Mouse (Mus musculus): Measurements from ENCODE around the gene Grin2a. TPM values are rescaled to one million over a fixed set of nuclear protein-coding genes. Genes with fewer than 3 reads are reported as not detected.

The Grin2a gene
- polyA plus RNA-seq, 1 experiment from 2014 or later: 0.34 TPM

- no peak overlapping the region for H3K27ac ChIP-seq (ENCODE audit: low read length)
- H3K4me3 ChIP-seq (ENCODE audit: low read length): no peak overlapping the region
- no peaks in the 10 kb centered on the region for H3K36me3 ChIP-seq (ENCODE audit: control insufficient read depth, insufficient read depth)
- 69% methylated on average over 8 of the region's 8 CpGs for WGBS
- no peak for ATAC-seq (replicated peaks; ENCODE audit: extremely low read depth, insufficient read depth, low FRiP score)
- H3K9me3 ChIP-seq (replicated peaks; ENCODE audit: control insufficient read depth, low read length): no peaks in the 10 kb centered on the region
- no peaks in the 10 kb centered on the region for H3K4me1 ChIP-seq (ENCODE audit: control insufficient read depth, insufficient read depth, low read length)
- H3K27me3 ChIP-seq (ENCODE audit: control insufficient read depth, insufficient read depth, low read length): no peaks in the 10 kb centered on the region
- no peak overlapping the region for H3K4me2 ChIP-seq (ENCODE audit: low read depth, low read length)
- H3K9ac ChIP-seq (ENCODE audit: low read length): no peak overlapping the region
These were observed 194.0 kb downstream of the Grin2a start for GRCm38 (mm10) chr16:9801338-9801737.

GRCm38 (mm10) chr16:9800221-9800620 lies 195.1 kb downstream of the Grin2a start:
- no peaks in the 10 kb centered on the region for H3K27me3 ChIP-seq (ENCODE audit: control insufficient read depth, insufficient read depth, low read length)
- WGBS: 27% methylated on average over 1 of the region's 1 CpGs
- H3K9ac ChIP-seq (ENCODE audit: low read length): no peak overlapping the region
- no peak overlapping the region for H3K4me3 ChIP-seq (ENCODE audit: low read length)
- no peak overlapping the region for H3K27ac ChIP-seq (ENCODE audit: low read length)
- ATAC-seq (replicated peaks; ENCODE audit: extremely low read depth, insufficient read depth, low FRiP score): no peak
- H3K36me3 ChIP-seq (ENCODE audit: control insufficient read depth, insufficient read depth): no peaks in the 10 kb centered on the region
- H3K9me3 ChIP-seq (replicated peaks; ENCODE audit: control insufficient read depth, low read length): no peaks in the 10 kb centered on the region
- no peak overlapping the region for H3K4me2 ChIP-seq (ENCODE audit: low read depth, low read length)
- no peaks in the 10 kb centered on the region for H3K4me1 ChIP-seq (ENCODE audit: control insufficient read depth, insufficient read depth, low read length)

DNA sequence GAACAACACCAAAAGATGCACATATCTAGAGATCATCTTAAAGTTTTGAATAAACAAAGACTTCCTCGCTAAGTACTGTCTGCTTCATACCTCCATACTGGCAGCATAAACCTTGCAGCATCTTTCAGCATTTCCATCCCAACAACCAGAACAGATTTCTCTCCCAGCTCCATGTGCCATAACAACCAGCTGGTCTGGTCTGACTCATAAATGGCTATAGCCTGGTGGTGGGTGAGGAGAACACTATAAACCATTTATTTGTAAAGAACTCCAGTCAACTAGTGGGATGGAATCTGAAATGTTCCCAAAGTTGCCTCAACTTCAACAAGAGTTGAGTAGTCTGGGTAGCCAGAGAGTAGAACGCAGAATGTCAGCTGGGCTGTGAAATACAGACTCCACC lies 202.4 kb downstream of the Grin2a start:
- H3K4me2 ChIP-seq (ENCODE audit: low read depth, low read length): no peak overlapping the region
- H3K9ac ChIP-seq (ENCODE audit: low read length): no peak overlapping the region
- no peaks in the 10 kb centered on the region for H3K4me1 ChIP-seq (ENCODE audit: control insufficient read depth, insufficient read depth, low read length)
- H3K27ac ChIP-seq (ENCODE audit: low read length): no peak overlapping the region
- no peak for ATAC-seq (replicated peaks; ENCODE audit: extremely low read depth, insufficient read depth, low FRiP score)
- 75% methylated on average over 2 of the region's 2 CpGs for WGBS
- no peaks in the 10 kb centered on the region for H3K27me3 ChIP-seq (ENCODE audit: control insufficient read depth, insufficient read depth, low read length)
- no peaks in the 10 kb centered on the region for H3K36me3 ChIP-seq (ENCODE audit: control insufficient read depth, insufficient read depth)
- H3K4me3 ChIP-seq (ENCODE audit: low read length): no peak overlapping the region
- no peaks in the 10 kb centered on the region for H3K9me3 ChIP-seq (replicated peaks; ENCODE audit: control insufficient read depth, low read length)

- Histone ChIP-seq H3K27me3 (ENCODE audit: control insufficient read depth, insufficient read depth, low read length) (no peaks in the 10 kb centered on the region), H3K9me3 (replicated peaks; ENCODE audit: control insufficient read depth, low read length) (no peaks in the 10 kb centered on the region), H3K4me3 (ENCODE audit: low read length) (no peak overlapping the region), H3K4me2 (ENCODE audit: low read depth, low read length) (no peak overlapping the region), H3K27ac (ENCODE audit: low read length) (no peak overlapping the region), H3K4me1 (ENCODE audit: control insufficient read depth, insufficient read depth, low read length) (no peaks in the 10 kb centered on the region), H3K9ac (ENCODE audit: low read length) (no peak overlapping the region), H3K36me3 (ENCODE audit: control insufficient read depth, insufficient read depth) (no peaks in the 10 kb centered on the region)
- WGBS: 30% methylated on average over 1 of the region's 1 CpGs
- ATAC-seq (replicated peaks; ENCODE audit: extremely low read depth, insufficient read depth, low FRiP score): no peak
These were observed 209.1 kb downstream of the Grin2a start for GRCm38 (mm10) chr16:9786261-9786660.

GRCm38 (mm10) chr16:9785821-9786220 lies 209.5 kb downstream of the Grin2a start:
- Histone ChIP-seq H3K4me1 (ENCODE audit: control insufficient read depth, insufficient read depth, low read length) (no peaks in the 10 kb centered on the region), H3K4me3 (ENCODE audit: low read length) (no peak overlapping the region), H3K27me3 (ENCODE audit: control insufficient read depth, insufficient read depth, low read length) (no peaks in the 10 kb centered on the region), H3K36me3 (ENCODE audit: control insufficient read depth, insufficient read depth) (no peaks in the 10 kb centered on the region), H3K9ac (ENCODE audit: low read length) (no peak overlapping the region), H3K4me2 (ENCODE audit: low read depth, low read length) (no peak overlapping the region), H3K9me3 (replicated peaks; ENCODE audit: control insufficient read depth, low read length) (no peaks in the 10 kb centered on the region), H3K27ac (ENCODE audit: low read length) (no peak overlapping the region)
- no peak for ATAC-seq (replicated peaks; ENCODE audit: extremely low read depth, insufficient read depth, low FRiP score)
- 74% methylated on average over 4 of the region's 4 CpGs for WGBS

DNA sequence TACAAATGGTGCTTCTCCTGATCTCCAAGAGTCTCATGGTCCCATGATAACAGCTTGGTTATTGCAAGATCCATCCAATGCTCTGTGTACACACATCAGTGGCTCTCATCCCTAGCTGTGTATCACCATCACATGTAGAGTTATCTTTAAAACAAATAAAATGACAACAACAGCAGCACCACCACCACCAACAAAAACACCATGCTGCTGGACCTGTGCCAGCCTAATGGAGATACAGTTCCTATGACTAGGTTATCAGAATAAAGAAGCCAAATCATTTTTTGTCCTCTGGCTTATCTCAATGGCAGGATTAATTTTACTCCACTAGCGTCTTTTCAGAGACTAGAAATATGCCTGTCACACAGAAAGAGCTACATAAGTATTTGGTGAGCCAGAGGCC lies 226.4 kb downstream of the Grin2a start:
- H3K27ac ChIP-seq (ENCODE audit: low read length): no peak overlapping the region
- H3K4me2 ChIP-seq (ENCODE audit: low read depth, low read length): no peak overlapping the region
- no peaks in the 10 kb centered on the region for H3K27me3 ChIP-seq (ENCODE audit: control insufficient read depth, insufficient read depth, low read length)
- H3K9ac ChIP-seq (ENCODE audit: low read length): no peak overlapping the region
- no peak for ATAC-seq (replicated peaks; ENCODE audit: extremely low read depth, insufficient read depth, low FRiP score)
- H3K9me3 ChIP-seq (replicated peaks; ENCODE audit: control insufficient read depth, low read length): no peaks in the 10 kb centered on the region
- 37% methylated on average over 1 of the region's 1 CpGs for WGBS
- no peaks in the 10 kb centered on the region for H3K4me1 ChIP-seq (ENCODE audit: control insufficient read depth, insufficient read depth, low read length)
- H3K36me3 ChIP-seq (ENCODE audit: control insufficient read depth, insufficient read depth): no peaks in the 10 kb centered on the region
- H3K4me3 ChIP-seq (ENCODE audit: low read length): no peak overlapping the region

DNA sequence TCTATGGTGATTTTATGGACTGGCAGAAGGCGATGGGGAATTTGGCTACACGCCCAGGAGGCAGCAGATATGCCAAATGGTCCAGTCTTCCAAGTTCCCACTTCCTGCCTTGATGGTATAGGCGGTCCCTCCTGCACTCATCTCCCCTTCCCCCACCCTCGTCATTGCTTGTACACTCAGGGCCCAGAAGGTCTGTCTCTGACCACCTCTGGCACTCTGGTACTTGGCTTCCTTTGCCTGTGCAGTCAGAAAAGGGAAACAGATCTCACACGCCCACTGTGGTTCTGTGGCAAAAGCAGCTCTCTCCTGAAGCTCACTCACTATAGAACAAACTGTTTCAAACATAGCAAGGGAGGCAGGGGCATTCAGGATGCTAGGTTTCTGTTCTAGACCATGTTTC lies 227.0 kb downstream of the Grin2a start:
- ATAC-seq (replicated peaks; ENCODE audit: extremely low read depth, insufficient read depth, low FRiP score): no peak

DNA sequence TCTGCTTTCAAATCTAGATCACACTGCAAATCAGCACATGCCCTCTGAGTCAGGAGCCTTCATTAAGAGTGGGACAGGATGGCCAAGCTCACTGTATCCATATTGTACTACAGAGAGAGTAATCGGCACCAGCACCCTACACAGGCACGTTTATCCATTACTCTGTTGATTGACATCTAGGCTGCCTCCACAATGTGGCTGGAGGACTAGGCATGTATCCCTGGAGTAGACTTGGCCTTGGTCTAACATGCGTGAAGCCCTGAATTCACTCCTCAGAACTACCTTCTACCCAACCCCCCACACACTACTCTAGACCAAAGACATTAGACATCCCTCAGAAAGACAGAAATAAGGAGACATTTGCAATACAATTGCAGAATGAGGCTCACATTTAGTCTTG lies 227.4 kb downstream of the Grin2a start:
- no peak overlapping the region for H3K4me3 ChIP-seq (ENCODE audit: low read length)
- 86% methylated on average over 3 of the region's 3 CpGs for WGBS
- no peaks in the 10 kb centered on the region for H3K9me3 ChIP-seq (replicated peaks; ENCODE audit: control insufficient read depth, low read length)
- H3K4me2 ChIP-seq (ENCODE audit: low read depth, low read length): no peak overlapping the region
- H3K27me3 ChIP-seq (ENCODE audit: control insufficient read depth, insufficient read depth, low read length): no peaks in the 10 kb centered on the region
- no peak overlapping the region for H3K9ac ChIP-seq (ENCODE audit: low read length)
- ATAC-seq (replicated peaks; ENCODE audit: extremely low read depth, insufficient read depth, low FRiP score): no peak
- no peaks in the 10 kb centered on the region for H3K36me3 ChIP-seq (ENCODE audit: control insufficient read depth, insufficient read depth)
- no peak overlapping the region for H3K27ac ChIP-seq (ENCODE audit: low read length)
- no peaks in the 10 kb centered on the region for H3K4me1 ChIP-seq (ENCODE audit: control insufficient read depth, insufficient read depth, low read length)

More for the DNA sequence above, 227.0 kb downstream of the Grin2a start:
- H3K36me3 ChIP-seq (ENCODE audit: control insufficient read depth, insufficient read depth): no peaks in the 10 kb centered on the region
- H3K9me3 ChIP-seq (replicated peaks; ENCODE audit: control insufficient read depth, low read length): no peaks in the 10 kb centered on the region
- no peak overlapping the region for H3K4me3 ChIP-seq (ENCODE audit: low read length)
- no peak overlapping the region for H3K9ac ChIP-seq (ENCODE audit: low read length)
- H3K27me3 ChIP-seq (ENCODE audit: control insufficient read depth, insufficient read depth, low read length): no peaks in the 10 kb centered on the region
- H3K4me2 ChIP-seq (ENCODE audit: low read depth, low read length): no peak overlapping the region
- H3K27ac ChIP-seq (ENCODE audit: low read length): no peak overlapping the region
- WGBS: 53% methylated on average over 5 of the region's 5 CpGs
- no peaks in the 10 kb centered on the region for H3K4me1 ChIP-seq (ENCODE audit: control insufficient read depth, insufficient read depth, low read length)

- H3K27me3 ChIP-seq (ENCODE audit: control insufficient read depth, insufficient read depth, low read length): no peaks in the 10 kb centered on the region
- no peak for ATAC-seq (replicated peaks; ENCODE audit: extremely low read depth, insufficient read depth, low FRiP score)
- H3K4me3 ChIP-seq (ENCODE audit: low read length): no peak overlapping the region
- 75% methylated on average over 2 of the region's 2 CpGs for WGBS
- H3K4me1 ChIP-seq (ENCODE audit: control insufficient read depth, insufficient read depth, low read length): no peaks in the 10 kb centered on the region
- H3K36me3 ChIP-seq (ENCODE audit: control insufficient read depth, insufficient read depth): no peaks in the 10 kb centered on the region
- no peak overlapping the region for H3K4me2 ChIP-seq (ENCODE audit: low read depth, low read length)
- H3K9me3 ChIP-seq (replicated peaks; ENCODE audit: control insufficient read depth, low read length): no peaks in the 10 kb centered on the region
- no peak overlapping the region for H3K27ac ChIP-seq (ENCODE audit: low read length)
- H3K9ac ChIP-seq (ENCODE audit: low read length): no peak overlapping the region
These were observed 231.3 kb downstream of the Grin2a start for GRCm38 (mm10) chr16:9764086-9764485.

GRCm38 (mm10) chr16:9760347-9760746 lies 235.0 kb downstream of the Grin2a start:
- no peak overlapping the region for H3K27ac ChIP-seq (ENCODE audit: low read length)
- no peak for ATAC-seq (replicated peaks; ENCODE audit: extremely low read depth, insufficient read depth, low FRiP score)

More at GRCm38 (mm10) chr16:9760347-9760746, 235.0 kb downstream of the Grin2a start:
- 75% methylated on average over 2 of the region's 2 CpGs for WGBS
- Histone ChIP-seq H3K9ac (ENCODE audit: low read length) (no peak overlapping the region), H3K4me1 (ENCODE audit: control insufficient read depth, insufficient read depth, low read length) (no peaks in the 10 kb centered on the region), H3K4me2 (ENCODE audit: low read depth, low read length) (no peak overlapping the region), H3K27me3 (ENCODE audit: control insufficient read depth, insufficient read depth, low read length) (no peaks in the 10 kb centered on the region), H3K4me3 (ENCODE audit: low read length) (no peak overlapping the region), H3K9me3 (replicated peaks; ENCODE audit: control insufficient read depth, low read length) (no peaks in the 10 kb centered on the region), H3K36me3 (ENCODE audit: control insufficient read depth, insufficient read depth) (no peaks in the 10 kb centered on the region)
